Mouse (Mus musculus) right cerebral cortex, postnatal 10 days (tissue): ENCODE results near the gene Defa34.
"Not testable (repeated sequence)": the region's sequence is repeated elsewhere in the genome, so short reads cannot be mapped to it uniquely, and the experiment has no call there.

Experiments used
- DNase-seq, 2 experiments: peaks; one replicate each; pipeline ENCODE4 v3.0.0; 2021; ENCODE audit warnings: low spot score in 2 of 2

Gene Defa34

GRCm38 (mm10) chr8:21665497-21665896, at the start of gene Defa34:
TSS of gene Defa34 (plus strand) at chr8:21665797.
- not testable (repeated sequence) for DNase-seq

- DNase-seq, result not testable (repeated sequence)
These were observed 47.7 kb upstream of the Defa34 start, which contains the start of gene Defa26 for GRCm38 (mm10) chr8:21617883-21618282. TSS of gene Defa26 (plus strand) at chr8:21618183.

- DNase-seq, result not testable (repeated sequence)
These were observed 10.1 kb upstream of the Defa34 start, which contains the start of gene Defa17 for GRCm38 (mm10) chr8:21655480-21655879. TSS of gene Defa17 (plus strand) at chr8:21655780.

- DNase-seq, result not testable (repeated sequence)
These were observed 37.9 kb downstream of the Defa34 start, which contains the start of gene AY761184 for GRCm38 (mm10) chr8:21703545-21703944. TSS of gene AY761184 (minus strand) at chr8:21703645.
